Mouse (Mus musculus) kidney, adult 2 months (tissue): ENCODE measurements around the gene Luc7l.

Experiments used
- CTCF ChIP-seq: fragments of 200-500 bp; conservative IDR thresholded peaks from 2 replicates; pipeline ENCODE4 v1.5.1; 2011; ENCODE audit warnings: low read depth, mild to moderate bottlenecking, control low read depth, low read length, moderate library complexity, mixed read lengths; ENCODE audit not compliant: insufficient read depth, insufficient read length
- POLR2A ChIP-seq: fragments of 200-500 bp; IDR thresholded peaks from one replicate; pipeline ENCODE4 v1.6.1; 2011; ENCODE audit warnings: low read depth, low read length, control low read depth

GRCm38 (mm10) chr17:26276711-26277110, 24.0 kb downstream of the Luc7l start:
- TF ChIP-seq CTCF: peak; percentile 49
- TF ChIP-seq POLR2A: no peak
